Mouse (Mus musculus): ENCODE data around the gene Fap.

Fap gene

GRCm38 (mm10) chr2:62454991-62455390 is 118.9 kb downstream of the Fap start:
- DNase-seq, result no peak

- no peak for DNase-seq
Observed at GRCm38 (mm10) chr2:62454033-62454432, 119.8 kb downstream of the Fap start.

Data from kidney, adult 11 months (tissue).